Mouse (Mus musculus) kidney, adult 8-10 months (tissue): ENCODE measurements at regions not wholly inside any gene's neighbourhood (a gene's known extent, or its start where the extent isn't known, plus 50 kb on each side); places are given as distances from the start of the nearest gene placed in this dataset.

Experiments used
- DNase-seq, 2 experiments: peaks; one replicate each; pipeline ENCODE4 v3.0.0; 2022

DNA sequence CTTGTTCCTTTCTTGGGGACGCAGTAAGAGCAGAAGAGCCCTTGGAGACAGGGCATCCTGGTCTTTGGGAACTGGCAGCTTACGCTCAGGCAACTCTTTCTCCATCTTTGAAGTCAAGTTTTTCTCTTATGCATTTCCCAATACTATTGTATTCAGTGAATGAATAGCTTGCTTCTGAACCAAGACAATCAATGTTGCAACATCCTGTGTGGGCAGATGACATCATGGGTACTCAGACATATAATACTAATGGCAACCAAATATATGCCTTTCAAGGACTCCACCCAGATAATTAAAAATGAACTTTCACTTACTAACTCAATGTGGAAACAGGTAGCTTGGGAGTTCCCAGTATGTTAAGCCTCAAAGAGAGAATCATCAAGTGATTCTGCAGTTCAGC, 104.6 kb downstream of the Ngf start:
- DNase-seq: no peak

DNA sequence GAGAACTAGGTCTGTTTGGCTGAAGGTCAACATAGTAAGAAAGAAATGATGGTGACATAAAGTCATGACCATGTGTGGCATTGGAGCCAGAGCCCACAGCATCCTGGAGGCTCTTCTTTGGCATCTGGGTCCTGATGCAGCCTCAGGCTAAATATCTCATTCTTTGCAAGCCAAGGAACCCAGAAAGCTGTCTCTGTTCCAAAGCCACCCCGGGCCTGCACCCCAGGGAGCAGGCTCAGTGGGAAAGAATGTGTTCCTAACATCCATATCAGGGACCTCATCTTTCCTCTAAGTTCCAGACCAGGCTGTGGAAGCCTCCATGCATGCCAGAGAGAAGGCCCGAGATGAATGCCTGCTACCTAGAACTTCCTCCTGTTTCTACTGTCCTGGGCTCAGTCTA, 107.2 kb downstream of the Ngf start:
- no peak for DNase-seq

DNA sequence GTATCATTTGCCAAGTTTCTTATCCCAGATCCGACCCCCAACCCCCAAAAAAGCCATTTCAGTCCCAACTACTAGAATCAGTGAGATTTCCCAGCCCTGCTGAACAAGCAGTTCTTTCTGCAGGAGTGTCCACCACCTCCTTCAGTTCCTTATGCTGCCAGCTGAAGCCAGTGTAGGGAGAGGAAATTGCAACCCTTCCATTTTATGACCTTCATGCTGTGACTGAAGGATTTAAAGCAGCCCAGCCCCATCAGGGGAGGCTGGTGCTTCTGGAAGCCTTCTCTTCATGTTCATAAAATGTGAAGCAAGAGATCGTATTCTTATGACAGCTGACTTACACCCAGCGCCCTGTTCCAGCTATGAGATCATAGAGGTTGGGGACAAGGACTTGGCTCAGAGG, 112.1 kb downstream of the Ngf start:
- DNase-seq: no peak

DNA sequence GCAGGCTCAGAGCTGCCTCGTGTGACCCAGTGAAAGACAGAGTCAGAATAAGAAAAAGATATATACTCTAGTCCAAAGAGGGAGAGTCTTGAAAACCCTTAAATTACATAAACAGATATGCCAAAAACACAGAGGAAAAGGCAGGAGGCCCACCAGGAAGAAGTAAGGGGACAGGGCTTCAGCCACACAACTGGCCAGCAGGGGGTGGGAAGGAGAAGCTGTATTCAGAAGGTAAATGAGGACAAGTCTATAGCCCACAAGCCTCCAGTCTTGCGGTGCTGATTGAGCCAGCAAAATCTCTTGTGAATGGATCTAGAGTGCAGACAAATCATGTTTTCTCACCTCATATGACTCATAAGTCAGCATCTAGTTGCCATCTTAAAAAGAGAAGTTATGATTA, 115.4 kb downstream of the Ngf start:
- no peak for DNase-seq

DNA sequence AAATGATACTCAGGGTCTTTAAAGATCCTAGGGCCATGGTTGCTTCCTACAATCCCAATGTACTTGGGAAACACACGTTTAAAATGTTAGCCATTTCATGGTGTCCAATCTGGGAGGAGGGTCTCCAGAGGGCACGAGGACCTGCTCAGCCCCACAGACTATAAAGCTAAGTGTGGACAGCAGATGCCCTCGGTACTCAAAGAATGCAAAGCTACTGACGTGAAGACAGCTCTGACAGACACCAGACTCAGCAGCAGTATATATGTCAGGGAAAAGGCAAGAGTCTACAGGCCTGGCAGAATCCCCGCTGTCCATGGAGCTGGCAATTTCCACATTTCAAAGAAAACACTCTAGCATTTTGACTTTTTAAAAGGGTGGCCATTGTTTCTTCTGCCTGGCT, 116.5 kb downstream of the Ngf start:
- DNase-seq: no peak

DNA sequence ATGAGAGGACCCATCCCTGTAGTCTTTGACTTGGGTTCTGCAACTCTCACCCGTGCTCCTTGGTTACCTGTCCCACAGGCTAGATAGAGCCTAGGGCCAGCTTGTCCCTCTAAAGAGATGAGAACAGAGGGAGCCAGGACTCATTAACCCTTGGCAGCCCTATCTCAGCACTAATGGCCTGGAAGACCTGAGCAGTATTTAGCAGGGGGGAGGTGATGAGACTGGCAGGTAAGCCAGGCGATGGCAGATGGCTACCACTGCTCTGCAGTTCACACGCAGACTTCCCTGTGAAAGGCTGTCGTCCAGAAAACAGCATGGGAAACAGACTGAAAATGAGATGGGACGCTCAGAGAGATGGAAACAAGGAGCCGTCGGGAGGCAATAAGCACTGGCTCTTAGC, 122.3 kb downstream of the Ngf start:
- DNase-seq: no peak

DNA sequence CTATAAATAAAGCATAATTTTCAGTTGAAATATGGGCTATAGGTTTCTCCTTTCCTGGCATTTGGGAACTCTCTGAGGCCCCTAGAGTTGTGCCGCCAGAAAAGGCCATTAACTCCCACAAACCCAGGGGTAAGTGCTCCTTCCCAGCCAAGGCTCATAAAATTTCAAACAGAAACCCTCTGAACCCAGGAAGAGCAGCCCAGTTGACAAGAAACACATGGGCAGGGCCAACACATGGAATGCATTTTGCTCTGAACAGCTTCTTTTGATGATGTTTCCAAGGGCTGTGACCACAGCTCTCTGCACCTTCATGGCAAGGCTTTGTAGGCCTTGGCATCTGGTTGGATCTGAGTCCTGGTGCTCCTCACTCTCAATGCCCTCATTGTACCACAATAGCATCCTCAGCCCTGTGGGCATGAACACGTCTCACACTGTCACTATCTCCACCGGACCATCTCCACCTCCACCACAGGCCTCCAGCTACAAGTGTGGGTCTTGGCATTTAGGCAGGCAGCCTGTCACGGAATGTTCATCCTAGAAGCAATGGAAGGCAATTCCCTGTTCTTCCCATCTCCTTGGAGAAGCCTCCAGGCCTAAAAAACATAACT, 127.3 kb downstream of the Ngf start:
- DNase-seq: no peak

DNA sequence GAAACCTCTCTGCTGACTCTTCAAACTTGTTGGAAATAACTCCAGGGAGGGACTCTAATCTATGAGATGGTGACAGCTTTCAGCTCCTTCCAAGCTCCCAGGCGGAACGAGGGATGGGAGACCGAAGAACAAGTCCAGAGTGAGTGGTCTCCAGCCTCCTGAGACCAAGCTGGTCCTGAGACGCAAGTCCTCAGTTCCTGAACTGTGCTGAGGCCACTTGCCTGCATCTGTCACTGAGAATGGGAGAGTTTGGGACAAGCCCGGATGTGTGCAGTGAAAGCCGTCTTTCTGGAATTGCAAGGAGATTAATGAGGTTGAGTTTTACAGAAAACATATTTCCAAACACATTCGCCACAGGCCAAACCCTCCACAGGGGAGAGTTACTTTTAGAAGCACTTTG, 129.3 kb downstream of the Ngf start:
- DNase-seq: no peak

DNA sequence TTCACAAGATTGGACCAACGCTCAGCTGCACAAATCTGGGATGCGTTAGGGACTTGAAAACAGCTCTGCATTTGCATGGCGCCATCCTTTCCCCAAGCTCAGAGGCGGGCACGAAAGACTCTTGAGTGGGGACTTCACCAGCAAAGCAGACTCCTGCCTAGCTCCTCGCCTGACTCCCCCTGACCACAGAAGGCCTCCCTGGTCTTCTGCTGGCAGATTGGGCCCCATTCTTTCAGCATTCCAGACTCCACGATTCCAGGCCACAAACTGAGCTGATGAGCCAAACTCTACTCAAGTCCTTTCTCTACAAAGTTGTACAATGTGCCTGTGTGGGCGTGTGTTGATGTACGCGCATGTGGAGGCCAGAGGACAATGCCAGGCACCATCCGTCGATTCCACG, 131.6 kb upstream of the Tspan2 start:
- no peak for DNase-seq

DNA sequence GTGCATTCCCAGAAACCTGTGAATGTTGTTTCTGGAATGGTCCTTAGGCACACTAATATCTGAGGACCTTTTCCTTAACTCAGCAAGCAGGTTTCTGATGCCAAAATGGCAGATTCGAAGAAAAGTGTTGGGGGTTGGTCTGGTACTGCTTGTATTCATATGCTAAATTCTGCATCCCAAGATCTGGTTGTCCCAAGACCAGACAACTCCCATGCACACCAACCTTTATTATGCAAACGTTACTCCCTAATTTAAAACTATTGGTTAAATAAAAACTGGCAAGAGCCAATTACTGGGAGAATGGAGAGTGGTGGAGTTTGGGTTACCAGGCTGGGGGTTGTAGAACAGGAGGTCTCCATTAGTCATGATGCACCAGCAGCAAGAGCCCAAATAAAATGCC, 129.0 kb upstream of the Tspan2 start:
- DNase-seq: no peak

DNA sequence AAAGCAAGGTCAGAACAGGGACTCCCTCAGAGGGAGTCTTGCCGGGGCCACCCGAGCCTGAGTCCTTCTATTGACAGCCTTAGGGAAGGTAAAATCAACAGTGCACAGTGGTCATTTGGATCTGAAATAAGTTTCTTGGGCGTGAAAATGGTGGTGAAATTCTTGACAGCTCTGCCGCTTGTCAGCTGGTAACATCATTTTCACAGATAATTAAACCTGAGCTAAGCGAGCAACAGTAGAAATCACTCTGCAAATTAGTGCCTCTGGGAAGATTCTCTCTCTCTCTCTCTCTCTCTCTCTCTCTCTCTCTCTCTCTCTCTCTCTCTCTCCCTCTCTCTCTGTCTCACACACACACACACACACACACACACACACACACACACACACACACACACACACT, 123.4 kb upstream of the Tspan2 start:
- no peak for DNase-seq

DNA sequence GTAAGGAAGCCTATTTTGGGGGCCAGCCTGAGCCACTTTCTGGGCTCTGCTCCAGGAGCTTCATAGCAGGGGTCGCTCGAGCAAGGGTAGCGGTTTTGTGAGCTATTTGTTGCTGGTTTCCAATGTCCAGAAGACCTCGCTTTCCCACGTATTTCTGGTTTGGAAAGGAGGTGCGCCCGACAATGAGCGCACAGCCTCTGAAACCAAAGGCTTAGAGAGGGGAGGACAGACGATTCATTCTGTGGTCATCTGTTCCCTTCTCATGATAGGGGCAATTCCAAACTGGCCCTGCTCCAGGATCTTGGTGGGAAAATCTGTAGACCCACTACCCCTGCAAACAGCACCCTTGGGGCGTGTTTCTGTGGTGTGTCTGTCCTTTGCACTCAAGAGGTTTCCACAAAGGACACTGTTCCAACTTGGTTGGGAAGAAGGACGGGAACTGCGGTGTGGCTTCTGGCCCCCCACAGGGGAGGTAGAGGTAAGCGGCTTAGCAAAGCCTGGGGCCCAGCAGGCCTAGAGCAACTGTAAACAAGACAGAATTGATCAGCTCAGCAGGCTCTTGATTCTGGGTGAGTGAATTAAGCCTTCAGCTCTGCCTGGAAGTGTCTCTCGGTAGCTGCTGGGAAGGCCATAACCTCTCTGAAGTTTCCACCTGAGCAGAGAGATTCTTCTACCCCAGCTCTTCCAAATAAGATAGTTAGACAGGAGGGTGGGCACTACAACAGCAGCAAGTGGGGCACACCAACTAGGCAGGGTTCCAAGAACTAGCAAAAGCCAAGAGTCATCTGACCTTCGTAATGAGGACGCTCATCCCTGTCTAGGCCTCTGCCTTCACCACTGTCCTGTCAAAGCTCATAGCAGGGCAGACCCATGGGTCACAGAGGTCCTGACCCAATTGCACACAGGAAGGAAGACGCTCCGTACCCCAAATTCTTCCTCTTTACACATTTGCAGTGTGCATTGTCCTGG, 122.6 kb upstream of the Tspan2 start:
- DNase-seq: no peak

DNA sequence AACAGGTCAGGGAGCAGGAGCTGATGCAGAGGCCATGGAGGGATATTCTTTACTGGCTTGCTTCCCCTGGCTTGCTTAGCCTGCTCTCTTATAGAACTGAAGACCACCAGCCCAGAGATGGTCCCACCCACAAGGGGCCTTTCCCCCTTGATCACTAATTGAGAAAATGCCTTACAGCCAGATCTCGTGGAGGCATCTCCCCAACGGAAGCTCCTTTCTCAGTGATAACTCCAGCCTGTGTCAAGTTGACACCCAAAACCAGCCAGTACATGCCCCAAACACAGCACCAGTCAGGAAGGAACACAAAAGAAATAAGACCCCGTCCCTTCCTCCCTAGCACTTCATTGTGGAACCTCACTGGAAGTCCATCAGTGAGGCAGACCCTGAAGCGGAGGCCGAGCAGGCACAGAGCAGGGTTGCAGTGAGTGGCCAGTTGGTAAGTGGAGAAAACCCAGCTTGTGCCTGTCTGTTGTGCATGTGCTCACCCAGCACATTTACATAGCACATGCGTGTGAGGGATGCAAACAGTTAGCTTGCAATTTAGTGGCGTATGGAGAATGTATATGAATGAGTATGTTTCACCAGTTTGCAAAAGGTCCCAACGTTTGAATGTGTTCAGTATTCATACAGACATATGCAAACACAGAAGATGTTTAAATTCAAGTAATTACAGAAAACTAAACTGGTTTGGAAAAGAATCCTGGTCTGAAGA, 114.5 kb upstream of the Tspan2 start:
- no peak for DNase-seq

DNA sequence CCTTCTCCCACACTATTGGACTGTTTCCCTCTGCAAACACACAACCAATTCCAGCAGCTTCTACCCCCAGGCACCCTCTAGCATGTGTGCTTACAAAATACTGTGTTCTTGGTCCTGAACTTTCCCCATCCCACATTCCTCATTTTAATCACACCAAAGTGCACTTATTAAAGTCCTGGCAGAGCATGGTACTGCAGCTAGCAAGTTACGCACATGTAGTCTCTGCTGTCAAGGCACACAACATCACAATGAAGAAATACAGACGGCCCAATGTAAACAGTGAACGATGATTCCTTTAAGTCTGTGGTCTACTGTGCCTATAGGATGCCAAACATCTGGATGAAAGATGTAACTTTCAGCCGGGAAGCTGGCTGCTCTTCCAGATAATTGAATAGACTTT, 98.3 kb upstream of the Tspan2 start:
- no peak for DNase-seq

DNA sequence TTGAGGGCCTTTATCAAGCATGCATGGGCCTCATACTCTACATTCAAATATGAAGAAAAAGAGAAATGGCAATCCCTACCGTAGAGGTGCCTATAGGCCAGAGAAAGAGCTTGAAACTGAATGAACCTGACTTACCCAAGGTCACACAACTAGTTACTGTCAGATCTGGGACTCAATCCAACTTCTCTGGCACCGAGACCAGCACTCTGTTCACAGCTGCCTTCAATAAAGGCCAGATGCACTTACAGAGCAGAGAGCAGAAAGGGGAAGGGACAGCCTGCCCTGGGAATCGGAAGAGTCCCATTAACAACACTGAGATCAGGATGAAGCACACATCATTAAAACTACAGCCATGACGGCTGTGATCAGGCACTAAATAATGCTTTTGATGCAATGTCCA, 97.7 kb upstream of the Tspan2 start:
- no peak for DNase-seq

DNA sequence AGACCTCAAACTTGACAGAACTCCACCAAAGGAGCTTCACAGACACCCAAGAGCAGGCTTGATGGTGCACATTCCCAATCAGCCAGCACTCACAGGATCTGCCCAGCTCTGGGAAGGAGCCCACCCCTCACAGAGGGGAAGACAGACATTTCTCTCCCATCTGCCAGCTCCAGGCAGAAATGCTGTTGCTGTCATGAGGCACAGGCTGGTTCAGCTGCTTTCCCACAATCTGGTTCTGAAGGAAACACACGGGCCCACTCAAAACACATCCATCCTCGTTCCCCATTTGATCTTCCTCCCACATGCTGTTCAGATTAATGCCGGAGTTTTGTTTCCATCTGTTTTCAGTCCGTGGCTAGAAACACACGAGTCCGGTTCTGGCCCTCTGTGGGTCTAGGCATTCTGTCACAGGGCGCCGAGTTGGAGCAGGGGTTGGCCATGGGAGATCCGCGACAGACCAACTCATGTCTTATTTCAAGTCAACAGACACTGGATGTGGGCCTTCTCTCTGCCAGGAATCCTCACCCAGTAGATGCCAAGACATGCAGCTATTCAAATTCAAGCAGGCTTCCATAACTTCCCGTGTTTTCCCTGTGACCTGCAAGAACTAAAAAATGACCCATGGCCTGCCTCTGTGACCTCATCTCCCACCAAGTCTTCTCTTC, 89.9 kb upstream of the Tspan2 start:
- DNase-seq: no peak

DNA sequence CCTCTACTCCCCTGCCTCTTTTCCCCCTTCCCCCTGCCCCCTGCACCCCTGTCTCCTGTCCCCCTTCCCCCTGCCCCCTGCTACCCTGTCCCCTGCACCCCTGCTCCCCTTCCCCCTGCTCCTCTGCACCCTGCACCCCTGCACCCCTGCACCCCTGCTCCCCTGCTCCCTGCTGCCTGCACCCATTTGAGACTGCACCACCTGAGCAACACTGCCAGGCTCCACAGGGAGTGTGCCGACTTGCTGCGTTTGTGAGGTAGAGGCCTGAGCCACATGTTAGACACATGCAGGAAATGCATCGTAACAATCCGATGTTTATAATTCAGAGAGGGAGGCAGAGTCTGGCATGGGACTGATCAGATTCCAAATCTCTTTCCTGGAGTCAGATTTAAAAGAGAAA, 85.9 kb upstream of the Tspan2 start:
- no peak for DNase-seq

DNA sequence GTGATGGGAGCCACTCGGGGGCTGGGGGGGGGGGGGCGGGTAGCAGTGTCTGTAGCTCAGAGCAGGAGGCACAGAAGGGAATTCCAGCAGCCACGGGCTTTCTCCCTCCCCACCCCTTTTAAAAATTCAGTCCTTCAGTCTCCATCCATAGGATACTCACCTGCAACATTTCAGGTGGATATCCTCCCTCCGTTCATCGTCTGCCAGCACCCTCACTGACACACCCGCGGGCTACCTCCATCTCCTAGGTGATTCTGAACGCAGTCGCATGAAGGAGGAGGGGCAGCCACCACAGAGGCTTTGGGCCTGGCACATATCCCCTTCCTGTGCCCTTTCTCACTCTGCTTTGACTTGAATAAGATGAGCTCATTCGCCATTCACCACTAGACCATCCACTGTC, 79.4 kb upstream of the Tspan2 start:
- no peak for DNase-seq

DNA sequence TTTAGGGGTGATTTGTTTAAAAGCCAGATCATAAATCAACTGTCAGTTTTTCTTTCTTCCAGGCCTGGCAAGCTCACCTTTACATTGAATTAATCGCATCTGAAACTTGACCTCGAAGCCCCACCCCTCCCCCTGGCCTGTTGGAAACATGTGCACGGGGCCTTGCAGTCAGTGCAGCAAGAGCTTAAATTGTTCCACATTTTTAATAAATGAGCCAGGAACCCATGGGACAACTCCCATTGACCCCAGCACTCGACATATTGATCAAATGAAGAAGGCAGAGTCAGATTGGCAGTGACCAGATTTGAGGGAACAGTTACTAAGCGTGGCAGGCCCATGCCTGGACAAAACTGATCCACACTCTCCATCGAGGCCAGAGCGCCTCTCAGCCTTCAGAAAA, 77.2 kb upstream of the Tspan2 start:
- DNase-seq: no peak

DNA sequence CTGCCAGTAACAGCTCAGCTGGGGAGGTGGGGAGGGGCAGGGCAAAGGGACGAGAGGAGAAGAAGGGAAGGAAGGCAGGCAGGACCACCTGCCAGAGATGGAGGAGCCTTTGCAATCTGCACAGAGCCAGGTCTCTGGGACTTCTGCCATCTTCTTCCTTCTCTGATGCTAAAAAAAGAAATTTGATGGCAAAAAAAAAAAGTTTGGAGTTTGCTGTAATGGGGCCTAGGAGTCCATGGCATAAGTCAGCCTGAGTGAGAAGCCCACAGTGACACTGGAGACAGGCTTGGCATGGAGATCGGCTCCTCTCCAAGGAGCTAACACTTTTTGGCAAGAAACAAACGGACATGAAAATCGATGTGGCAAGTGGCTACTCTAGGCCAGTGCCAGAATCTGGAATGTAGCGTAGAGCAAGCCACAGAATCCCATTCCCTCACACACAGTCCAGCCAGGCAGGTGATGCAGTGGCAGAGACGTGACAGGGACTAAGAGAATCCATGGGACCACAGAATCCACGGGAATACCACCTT, 76.7 kb upstream of the Tspan2 start:
- no peak for DNase-seq

DNA sequence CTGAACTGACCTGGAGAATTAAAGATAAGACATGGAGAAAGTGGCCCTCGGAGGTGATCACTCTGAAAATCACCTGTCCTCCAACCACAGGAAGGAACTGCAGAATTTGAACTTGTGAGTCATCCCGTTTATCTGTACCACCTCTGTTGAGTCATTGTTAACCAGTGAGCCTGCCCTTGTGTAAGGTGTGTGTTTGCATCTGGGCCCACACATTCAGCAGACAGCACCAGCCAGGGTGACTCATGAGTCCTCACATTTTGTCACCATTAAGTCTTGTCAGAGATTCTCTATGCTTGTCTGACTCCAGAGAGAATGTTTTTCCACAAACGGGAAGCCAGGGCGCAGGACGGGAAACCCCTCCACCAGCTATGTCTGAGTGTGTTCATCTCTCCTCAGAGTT, 75.0 kb upstream of the Tspan2 start:
- no peak for DNase-seq

DNA sequence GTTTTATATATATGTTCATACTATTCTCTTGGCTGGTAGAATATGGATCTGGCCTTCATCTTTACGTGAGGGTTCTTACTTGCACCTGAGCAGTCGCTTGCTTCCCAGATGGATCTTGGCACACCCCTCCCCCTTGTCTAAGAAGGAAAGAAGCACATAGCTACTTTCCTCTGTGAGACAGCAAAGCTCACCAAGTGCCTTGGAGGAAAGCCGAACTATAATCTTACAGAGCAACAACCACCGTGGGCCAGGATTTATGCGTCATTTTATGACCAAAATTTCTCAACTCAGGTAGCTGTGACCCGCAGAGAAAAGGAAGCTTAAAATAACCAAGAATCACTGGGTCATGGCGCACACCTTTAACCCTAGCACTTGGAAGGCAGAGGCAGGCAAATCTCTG, 73.0 kb upstream of the Tspan2 start:
- no peak for DNase-seq

DNA sequence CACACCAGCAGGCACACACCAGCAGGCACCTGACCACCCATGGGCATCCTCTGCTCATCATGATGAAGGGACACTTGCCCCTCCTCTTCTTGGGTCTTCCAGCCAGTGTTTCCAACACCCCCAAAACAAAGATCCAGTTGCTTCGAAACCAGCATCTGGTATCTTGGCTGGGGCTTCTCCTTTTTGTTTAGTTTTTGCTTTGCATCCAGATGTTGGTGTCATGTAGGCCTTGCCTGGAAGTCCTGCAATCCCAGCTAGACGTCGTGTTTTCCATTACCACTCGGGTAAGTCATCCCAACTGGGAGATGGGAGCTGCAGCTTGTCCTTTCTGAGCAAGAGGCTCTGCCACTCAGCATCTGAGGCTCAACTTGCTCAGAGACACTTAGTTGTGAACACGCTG, 70.6 kb upstream of the Tspan2 start:
- no peak for DNase-seq
